Mouse (Mus musculus) limb, embryonic 14.5 days (tissue): Measurements from ENCODE around the gene 4933405L10Rik. TPM values are rescaled to one million over a fixed set of nuclear protein-coding genes. Genes with fewer than 3 reads are reported as not detected.
A peak's percentile ranks its signal among the peaks of the same experiment; 100 is the strongest.

ENCODE experiments used
- ATAC-seq: fragments of 200-750 bp; cut with Nextera tagmentation; 2 replicates; pipeline ENCODE4 v1.8.0; 2017; ENCODE audit warnings: low read depth, moderate number of reproducible peaks, moderate TSS enrichment; ENCODE audit not compliant: low FRiP score
- DNase-seq: peaks from one replicate; pipeline ENCODE4 v3.0.0-alpha.2; 2015; ENCODE audit warnings: low spot score
- H3K27ac ChIP-seq: fragments of 300-500 bp; sonication (generic); replicated peaks from 2 replicates; pipeline ENCODE4 v1.5.1; 2014; ENCODE audit warnings: low read depth, mild to moderate bottlenecking, low read length, moderate library complexity, mixed read lengths
- H3K27me3 ChIP-seq: fragments of 300-500 bp; sonication (generic); 2 replicates; pipeline ENCODE4 v1.6.1; 2014; ENCODE audit warnings: low read length, mixed read lengths; ENCODE audit not compliant: control insufficient read depth, insufficient read depth
- H3K36me3 ChIP-seq: fragments of 300-500 bp; sonication (generic); 2 replicates; pipeline ENCODE4 v1.6.1; 2014; ENCODE audit warnings: mild to moderate bottlenecking, low read length, moderate library complexity, mixed read lengths; ENCODE audit not compliant: control insufficient read depth, insufficient read depth
- H3K4me1 ChIP-seq: fragments of 300-500 bp; sonication (generic); 2 replicates; pipeline ENCODE4 v1.6.1; 2014; ENCODE audit warnings: antibody characterized with exemption, low read length, mixed read lengths; ENCODE audit not compliant: control insufficient read depth, insufficient read depth
- H3K4me2 ChIP-seq: fragments of 300-500 bp; sonication (generic); replicated peaks from 2 replicates; pipeline ENCODE4 v1.6.1; 2014; ENCODE audit warnings: low read depth, mild to moderate bottlenecking, low read length, moderate library complexity; ENCODE audit not compliant: severe bottlenecking
- H3K4me3 ChIP-seq: fragments of 300-500 bp; sonication (generic); replicated peaks from 2 replicates; pipeline ENCODE4 v1.5.1; 2014; ENCODE audit warnings: low read length
- H3K9ac ChIP-seq: fragments of 300-500 bp; sonication (generic); 2 replicates; pipeline ENCODE4 v1.6.1; 2014; ENCODE audit warnings: mild to moderate bottlenecking, low read depth, low read length, moderate library complexity; ENCODE audit not compliant: severe bottlenecking
- H3K9me3 ChIP-seq: fragments of 300-500 bp; sonication (generic); 2 replicates; pipeline ENCODE4 v1.6.1; 2016; ENCODE audit warnings: low read length; ENCODE audit not compliant: control insufficient read depth
- POLR2A ChIP-seq: fragments of 200-500 bp; IDR thresholded peaks from 2 replicates; pipeline ENCODE4 v1.8.0; 2012; ENCODE audit warnings: inconsistent platforms, mild to moderate bottlenecking, moderate library complexity, borderline replicate concordance; ENCODE audit not compliant: insufficient read depth, insufficient read length; ENCODE audit errors: extremely low read depth
- WGBS: fragments of 180-500 bp; shearing (Covaris S2); extraction: QIAGEN DNeasy Blood & Tissue Kit; methylation state at CpG from one replicate; pipeline ENCODE4 v1.1.7; 2014; 5-methylcytosine and 5-hydroxymethylcytosine counted together
- polyA plus RNA-seq, 2 experiments: library from polyadenylated mRNA; depleted of rRNA in 1 of 2; stranded (reverse) in 1 of 2; unstranded in 1 of 2; fragments of >200 nt; fragmentation: Nextera tagmentation in 1 of 2; extraction: Ambion mirVana in 1 of 2; gene quantifications; 2 replicates each; pipeline versions ENCODE4 v1.2.1 to v1.2.3; 2012 to 2014

Gene 4933405L10Rik
- polyA plus RNA-seq, 2 experiments: 0.29 TPM; not detected in 1

DNA sequence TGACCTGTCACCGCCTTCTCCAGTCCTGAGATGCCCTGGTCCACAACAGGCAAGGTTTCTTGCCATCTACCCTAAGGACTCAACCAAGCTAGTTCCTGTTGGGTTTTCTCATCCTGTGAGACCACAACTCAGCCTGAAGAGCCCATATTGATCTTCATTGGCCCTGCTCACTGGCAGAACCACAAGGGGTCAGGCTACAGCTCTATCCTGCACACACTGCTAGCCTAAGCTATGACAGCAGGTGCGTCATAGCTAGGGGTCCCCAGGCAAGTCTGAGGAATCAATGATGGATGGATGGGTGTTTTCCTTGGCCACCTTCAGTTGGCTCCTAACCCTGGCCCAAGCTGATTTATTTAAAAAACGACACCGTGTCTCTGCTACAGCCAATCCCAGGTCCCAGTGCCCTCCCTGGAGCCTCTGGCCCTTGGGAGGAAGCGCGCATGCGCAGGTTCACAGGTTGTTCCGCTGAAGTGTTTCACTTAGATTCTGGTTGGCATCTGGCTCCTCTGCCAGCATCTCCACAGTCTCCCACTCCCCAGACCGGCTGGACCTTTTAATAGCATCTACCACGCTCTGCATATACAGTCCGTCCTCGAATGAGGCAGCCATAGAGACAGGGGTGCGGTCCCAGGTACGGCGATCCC, 9.0 kb downstream of the 4933405L10Rik start:
- ATAC-seq (no peak), DNase-seq (no peak)
- no peak overlapping the region for H3K4me2 ChIP-seq
- no peak overlapping the region for H3K27ac ChIP-seq
- WGBS: 93% methylated on average over 15 of the region's 15 CpGs
- no peak overlapping the region for H3K4me3 ChIP-seq
- H3K9me3 ChIP-seq: no peaks in the 10 kb centered on the region
- H3K36me3 ChIP-seq: peaks cover 22% of the 10 kb centered on the region
- H3K4me1 ChIP-seq: no peaks in the 10 kb centered on the region
- no peak overlapping the region for H3K9ac ChIP-seq
- no peak for TF ChIP-seq POLR2A
- no peaks in the 10 kb centered on the region for H3K27me3 ChIP-seq

GRCm38 (mm10) chr8:105719637-105720036, 12.2 kb downstream of the 4933405L10Rik start:
- H3K27ac ChIP-seq: no peak overlapping the region

DNA sequence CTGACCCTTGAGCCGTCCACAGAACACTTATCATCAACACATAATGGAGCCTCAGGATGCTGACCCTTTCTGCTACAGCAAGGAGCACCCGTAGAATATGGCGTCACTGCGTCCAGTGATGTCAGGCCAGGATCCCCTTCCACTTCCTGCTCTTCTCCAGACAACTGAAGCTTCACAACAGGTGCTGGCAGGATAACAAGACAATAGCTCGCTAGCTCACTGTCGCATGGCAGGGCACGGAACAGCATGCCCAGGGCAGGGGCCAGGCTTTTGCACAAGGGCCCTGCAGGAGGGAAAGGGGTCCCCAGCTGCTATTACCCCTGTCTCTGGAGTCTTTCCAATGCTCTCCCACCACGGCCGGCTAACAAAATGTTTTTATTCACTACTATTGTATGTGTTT, 15.4 kb downstream of the 4933405L10Rik start:
- no peak overlapping the region for H3K4me3 ChIP-seq
- no peak overlapping the region for H3K9ac ChIP-seq
- H3K27ac ChIP-seq: no peak overlapping the region
- TF ChIP-seq POLR2A: no peak
- WGBS: 97% methylated on average over 9 of the region's 9 CpGs
- no peaks in the 10 kb centered on the region for H3K9me3 ChIP-seq
- H3K4me1 ChIP-seq: no peaks in the 10 kb centered on the region
- no peak for DNase-seq
- no peak overlapping the region for H3K4me2 ChIP-seq
- ATAC-seq: no peak
- H3K27me3 ChIP-seq: no peaks in the 10 kb centered on the region
- peaks cover 39% of the 10 kb centered on the region for H3K36me3 ChIP-seq

More at GRCm38 (mm10) chr8:105719637-105720036, 12.2 kb downstream of the 4933405L10Rik start:
- H3K36me3 ChIP-seq: peaks cover 34% of the 10 kb centered on the region
- H3K4me1 ChIP-seq: no peaks in the 10 kb centered on the region
- no peak overlapping the region for H3K4me2 ChIP-seq
- no peak for TF ChIP-seq POLR2A
- H3K4me3 ChIP-seq: no peak overlapping the region
- H3K9me3 ChIP-seq: no peaks in the 10 kb centered on the region
- WGBS: 90% methylated on average over 4 of the region's 4 CpGs
- no peaks in the 10 kb centered on the region for H3K27me3 ChIP-seq
- H3K9ac ChIP-seq: no peak overlapping the region
- ATAC-seq (no peak), DNase-seq (no peak)

DNA sequence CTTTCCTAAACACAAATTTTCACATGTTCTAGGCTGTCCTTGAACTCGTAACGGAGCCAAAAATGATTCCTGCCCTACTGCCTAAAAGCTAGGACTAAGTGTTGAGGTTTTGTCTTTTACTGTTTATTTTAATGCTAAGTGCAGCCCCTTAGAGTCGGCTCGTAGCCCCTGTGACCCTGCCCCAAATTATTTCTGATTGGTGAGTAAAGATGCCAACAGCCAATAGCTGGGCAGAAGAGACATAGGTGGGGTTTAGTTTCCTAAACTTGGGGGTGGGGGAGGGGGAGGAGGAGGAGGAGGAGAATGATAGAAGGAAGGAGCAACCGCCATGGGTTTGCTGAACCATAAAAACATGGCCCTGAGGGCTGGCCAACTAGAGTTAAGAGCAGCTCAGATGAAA, 18.3 kb downstream of the 4933405L10Rik start:
- ATAC-seq (no peak), DNase-seq (no peak)
- WGBS: 73% methylated on average over 5 of the region's 5 CpGs
- TF ChIP-seq POLR2A: no peak
- no peak overlapping the region for H3K4me2 ChIP-seq
- H3K27me3 ChIP-seq: no peaks in the 10 kb centered on the region
- no peak overlapping the region for H3K4me3 ChIP-seq
- H3K9me3 ChIP-seq: no peaks in the 10 kb centered on the region
- peaks cover 37% of the 10 kb centered on the region for H3K36me3 ChIP-seq
- H3K9ac ChIP-seq: no peak overlapping the region
- no peaks in the 10 kb centered on the region for H3K4me1 ChIP-seq
- no peak overlapping the region for H3K27ac ChIP-seq

GRCm38 (mm10) chr8:105727397-105728124, 20.1 kb downstream of the 4933405L10Rik start:
- H3K27ac ChIP-seq: no peak overlapping the region

More at GRCm38 (mm10) chr8:105727397-105728124, 20.1 kb downstream of the 4933405L10Rik start:
- H3K9ac ChIP-seq: no peak overlapping the region
- ATAC-seq: no peak
- no peak overlapping the region for H3K4me3 ChIP-seq
- H3K9me3 ChIP-seq: no peaks in the 10 kb centered on the region
- no peak overlapping the region for H3K4me2 ChIP-seq
- no peak for TF ChIP-seq POLR2A
- DNase-seq: peak; percentile 17
- H3K27me3 ChIP-seq: no peaks in the 10 kb centered on the region
- H3K4me1 ChIP-seq: no peaks in the 10 kb centered on the region
- 89% methylated on average over 18 of the region's 18 CpGs for WGBS
- peaks cover 32% of the 10 kb centered on the region for H3K36me3 ChIP-seq
